Mouse (Mus musculus): Measurements from ENCODE around the gene Agbl3.

Agbl3 gene

GRCm38 (mm10) chr6:34780231-34780942 lies at the start of gene Agbl3:
Agbl3 (plus strand) TSS chr6:34780432.
- CTCF ChIA-PET, result interaction anchor here (0.5 to 1.0 kb wide), 2 partner anchors 77 to 98 kb away, joined by 3 to 5 read pairs; no protein-coding TSS in a partner anchor

- CTCF ChIA-PET, result no interaction called here
These were observed 49.2 kb upstream of the Agbl3 start for GRCm38 (mm10) chr6:34731007-34731406.

- CTCF ChIA-PET, result no interaction called here
These were observed 48.7 kb upstream of the Agbl3 start for GRCm38 (mm10) chr6:34731529-34731928.

- CTCF ChIA-PET, result no interaction called here
These were observed 45.1 kb upstream of the Agbl3 start for GRCm38 (mm10) chr6:34734940-34735695.

- CTCF ChIA-PET, result no interaction called here
These were observed 43.3 kb upstream of the Agbl3 start for GRCm38 (mm10) chr6:34736934-34737333.

- CTCF ChIA-PET, result no interaction called here
These were observed 36.3 kb upstream of the Agbl3 start for GRCm38 (mm10) chr6:34743946-34744345.

- CTCF ChIA-PET, result no interaction called here
These were observed 32.4 kb upstream of the Agbl3 start for GRCm38 (mm10) chr6:34747846-34748245.

GRCm38 (mm10) chr6:34748566-34748965 lies 31.7 kb upstream of the Agbl3 start:
- CTCF ChIA-PET, result no interaction called here

GRCm38 (mm10) chr6:34749526-34749925 lies 30.7 kb upstream of the Agbl3 start:
- CTCF ChIA-PET, result no interaction called here

- CTCF ChIA-PET, result interaction anchor here (0.6 kb wide), 1 partner anchor 8 kb away, joined by 3 read pairs; no protein-coding TSS in a partner anchor
These were observed 29.6 kb upstream of the Agbl3 start for GRCm38 (mm10) chr6:34750487-34751120.

- CTCF ChIA-PET, result no interaction called here
These were observed 28.6 kb upstream of the Agbl3 start for GRCm38 (mm10) chr6:34751625-34752024.

- CTCF ChIA-PET, result no interaction called here
These were observed 25.8 kb upstream of the Agbl3 start for GRCm38 (mm10) chr6:34754448-34754847.

GRCm38 (mm10) chr6:34758340-34758739 lies 21.9 kb upstream of the Agbl3 start:
- CTCF ChIA-PET, result interaction anchor here (0.6 kb wide), 1 partner anchor 8 kb away, joined by 3 read pairs; no protein-coding TSS in a partner anchor

- CTCF ChIA-PET, result no interaction called here
These were observed 20.2 kb upstream of the Agbl3 start for GRCm38 (mm10) chr6:34760023-34760422.

- CTCF ChIA-PET, result no interaction called here
These were observed 14.5 kb upstream of the Agbl3 start for GRCm38 (mm10) chr6:34765721-34766120.

- CTCF ChIA-PET, result no interaction called here
These were observed 10.2 kb upstream of the Agbl3 start for GRCm38 (mm10) chr6:34769984-34770383.

GRCm38 (mm10) chr6:34770491-34770890 lies 9.7 kb upstream of the Agbl3 start:
- CTCF ChIA-PET, result no interaction called here

GRCm38 (mm10) chr6:34776396-34776795 lies 3.8 kb upstream of the Agbl3 start:
- CTCF ChIA-PET, result interaction anchor here (0.7 kb wide), 1 partner anchor 129 kb away, joined by 4 read pairs; no protein-coding TSS in a partner anchor

- CTCF ChIA-PET, result interaction anchor here (0.7 to 1.1 kb wide), 2 partner anchors 12 to 128 kb away, joined by 3 to 4 read pairs; no protein-coding TSS in a partner anchor
These were observed 3.1 kb upstream of the Agbl3 start for GRCm38 (mm10) chr6:34777094-34777493.

GRCm38 (mm10) chr6:34777981-34778668 lies 2.1 kb upstream of the Agbl3 start:
- CTCF ChIA-PET, result interaction anchor here (0.7 kb wide), 1 partner anchor 25 kb away, joined by 3 read pairs; no protein-coding TSS in a partner anchor

- CTCF ChIA-PET, result interaction anchor here (0.5 to 1.0 kb wide), 2 partner anchors 76 to 98 kb away, joined by 3 to 5 read pairs; no protein-coding TSS in a partner anchor
These were observed 684 bp downstream of the Agbl3 start for GRCm38 (mm10) chr6:34780943-34781289.

- CTCF ChIA-PET, result no interaction called here
These were observed 2.3 kb downstream of the Agbl3 start for GRCm38 (mm10) chr6:34782493-34782892.
